Mouse (Mus musculus) WW6 (cell line): ENCODE data around the gene Zscan26.
"Not testable (repeated sequence)": the region's sequence is repeated elsewhere in the genome, so short reads cannot be mapped to it uniquely, and the experiment has no call there.

Source experiments
- DNase-seq: peaks from one replicate; pipeline ENCODE4 v3.0.0-alpha.2; 2013; ENCODE audit warnings: low read depth, low spot score

Zscan26 gene

DNA sequence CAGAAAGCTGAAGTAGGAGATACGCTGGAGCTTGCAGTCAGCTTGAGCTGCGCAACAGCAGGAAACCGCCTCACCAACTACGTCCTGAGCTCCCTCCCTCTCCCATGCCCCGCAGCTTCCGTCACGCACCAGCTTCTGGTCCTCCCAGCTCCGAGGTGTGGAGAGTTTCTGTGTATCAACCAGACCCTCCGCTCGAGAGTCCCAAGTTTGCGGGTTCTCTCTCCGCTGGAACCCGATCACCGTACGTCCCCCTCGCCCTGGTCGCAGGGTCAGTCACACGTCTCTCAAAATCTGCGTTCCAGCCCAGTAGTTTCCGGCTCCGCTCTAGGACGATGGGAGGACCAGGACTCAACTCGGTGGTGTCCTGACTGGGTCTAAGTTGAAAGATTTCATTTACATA, at the start of gene Zscan26:
Zscan26 (minus strand) TSS at position 282 of the 400 bp plus-strand sequence.
- DNase-seq, result peak; percentile 52

DNA sequence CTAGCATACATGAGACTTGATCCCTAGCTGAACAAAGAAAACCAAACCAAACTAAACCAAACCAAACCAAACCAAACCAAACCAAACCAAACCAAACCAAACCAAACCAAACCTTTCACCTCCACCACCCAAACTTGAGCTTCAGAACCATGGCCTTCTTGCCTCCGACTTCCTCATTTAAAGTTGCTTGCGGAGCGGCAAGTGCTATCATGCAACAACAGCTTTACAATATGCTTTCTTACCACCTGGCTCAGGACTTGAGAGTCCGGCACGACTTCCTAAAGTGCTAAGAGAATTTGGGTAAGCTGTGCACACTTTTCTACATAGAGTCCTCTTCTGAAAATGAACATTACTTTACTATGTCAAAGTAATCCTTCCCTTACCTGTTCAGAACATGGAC, 48.8 kb upstream of the Zscan26 start:
- no peak for DNase-seq

DNA sequence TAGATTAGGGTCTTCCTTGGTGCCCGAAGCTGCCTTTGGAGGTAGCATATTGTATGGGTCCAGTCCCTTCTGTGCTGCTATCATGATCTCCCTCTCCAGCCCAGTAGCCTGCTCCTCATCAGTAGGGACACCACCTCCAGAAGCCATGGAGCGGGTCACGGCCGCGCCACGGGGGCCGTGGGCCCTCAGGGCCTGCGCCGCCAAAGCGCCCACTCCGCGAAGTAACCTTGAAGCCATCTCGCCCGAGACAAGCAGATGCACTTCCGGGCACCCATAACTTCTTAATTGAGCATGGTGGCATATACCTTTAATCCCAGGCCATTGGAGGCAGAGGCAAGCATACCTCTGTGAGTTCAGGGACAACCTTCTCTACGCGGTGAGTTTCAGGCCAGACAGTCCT, 47.7 kb upstream of the Zscan26 start, which contains the start of gene Gm11273:
Gm11273 (minus strand) TSS at position 237 of the 400 bp plus-strand sequence.
- DNase-seq, result not testable (repeated sequence)

DNA sequence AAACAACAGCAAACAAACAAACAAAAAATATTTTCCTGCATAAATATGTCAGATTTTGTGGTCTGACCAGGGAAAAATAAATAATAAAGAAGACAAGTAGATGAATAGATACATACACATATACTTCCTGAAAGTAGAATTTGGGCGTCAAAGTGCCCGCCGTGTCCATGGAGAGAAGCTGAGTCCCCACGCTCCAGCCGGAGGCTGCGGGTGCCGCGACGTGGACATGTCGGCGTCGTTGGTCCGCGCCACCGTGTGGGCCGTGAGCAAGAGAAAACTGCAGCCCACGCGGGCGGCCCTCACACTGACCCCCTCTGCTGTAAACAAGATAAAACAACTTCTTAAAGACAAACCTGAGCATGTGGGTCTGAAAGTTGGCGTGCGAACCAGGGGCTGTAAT, 41.5 kb upstream of the Zscan26 start, which contains the start of gene AK157302:
AK157302 (plus strand) TSS at position 144 of the 400 bp plus-strand sequence.
- no peak for DNase-seq

DNA sequence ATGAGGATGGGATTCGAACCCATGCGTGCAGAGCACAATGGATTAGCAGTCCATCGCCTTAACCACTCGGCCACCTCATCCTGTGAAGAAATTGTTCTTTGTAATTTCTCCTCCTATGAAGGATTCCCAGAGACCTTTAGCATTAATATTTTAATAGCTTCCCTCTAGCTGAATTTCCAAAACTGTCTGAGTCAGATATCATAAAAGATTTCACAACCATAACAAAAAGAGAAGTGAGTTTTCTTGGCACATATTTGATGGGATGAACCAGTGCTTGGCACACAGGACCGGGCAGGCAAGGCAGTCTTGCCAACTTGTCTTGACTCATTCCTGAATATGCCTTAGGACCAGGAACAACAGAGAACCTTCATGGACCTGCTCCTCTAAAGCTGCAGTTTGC, 39.3 kb upstream of the Zscan26 start:
- no peak for DNase-seq

DNA sequence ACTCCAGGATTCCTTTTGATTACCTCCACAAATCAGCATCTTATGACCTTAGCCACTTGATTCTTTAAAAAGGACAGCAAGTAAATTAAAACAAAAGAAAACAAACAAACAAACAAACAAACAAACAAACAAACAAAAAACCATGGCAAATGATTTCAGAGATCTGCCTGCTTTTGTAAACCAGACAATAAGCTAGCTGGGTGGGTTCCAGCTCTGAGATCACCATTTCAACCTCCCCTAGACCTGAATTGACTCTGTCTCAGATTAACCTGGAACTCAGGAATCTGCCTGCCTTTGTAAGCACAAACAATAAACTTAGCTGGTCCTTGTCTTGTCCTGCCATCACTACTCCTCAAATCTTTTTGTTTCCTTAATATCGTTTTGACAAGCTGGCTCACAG, 33.4 kb upstream of the Zscan26 start:
- no peak for DNase-seq

DNA sequence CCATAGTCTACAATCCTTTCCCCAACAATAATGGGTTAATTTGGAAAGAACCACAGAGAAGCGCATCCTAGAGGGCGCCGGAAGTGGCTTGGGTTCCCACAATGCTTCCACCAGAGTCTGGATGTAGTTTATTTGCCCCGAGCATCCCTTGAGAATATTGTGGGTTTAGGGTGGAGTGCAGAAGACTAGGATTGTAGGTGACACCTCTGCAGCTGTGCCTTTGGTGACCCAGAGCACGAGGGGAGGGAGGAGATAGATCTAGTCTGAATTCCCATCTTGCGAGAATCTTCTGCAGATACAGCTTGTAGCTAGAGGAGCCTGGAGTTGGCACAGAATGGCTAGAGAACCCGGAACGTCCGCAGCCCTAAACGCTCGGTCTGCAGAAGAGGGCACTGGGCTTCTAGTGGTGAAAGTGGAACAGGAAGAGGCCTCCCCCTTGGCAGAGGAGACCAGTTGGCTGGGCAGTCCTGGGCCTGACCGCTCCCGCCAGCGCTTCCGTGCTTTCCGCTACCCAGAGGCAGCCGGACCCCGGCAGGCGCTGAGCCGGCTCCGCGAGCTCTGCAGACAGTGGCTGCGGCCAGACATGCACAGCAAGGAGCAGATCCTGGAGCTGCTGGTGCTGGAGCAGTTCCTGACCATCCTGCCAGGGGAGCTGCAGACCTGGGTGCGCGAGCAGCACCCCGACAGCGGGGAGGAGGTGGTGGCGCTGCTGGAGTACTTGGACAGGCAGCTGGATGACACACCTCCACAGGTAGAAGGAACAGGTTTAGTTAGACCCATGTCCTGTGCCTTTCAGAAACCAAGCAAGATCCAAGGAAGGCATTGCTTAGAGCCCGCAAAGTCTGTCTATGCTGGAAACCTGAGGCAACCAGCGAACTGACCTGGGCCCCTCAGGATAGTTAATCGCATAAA, 25.5 kb upstream of the Zscan26 start, which contains the start of the genes Zkscan4 and Gm10065:
Zkscan4 (plus strand) TSS at position 149 of the 912 bp plus-strand sequence.
Gm10065 (minus strand) TSS at position 683 of the 912 bp plus-strand sequence.
- not testable (repeated sequence) for DNase-seq

DNA sequence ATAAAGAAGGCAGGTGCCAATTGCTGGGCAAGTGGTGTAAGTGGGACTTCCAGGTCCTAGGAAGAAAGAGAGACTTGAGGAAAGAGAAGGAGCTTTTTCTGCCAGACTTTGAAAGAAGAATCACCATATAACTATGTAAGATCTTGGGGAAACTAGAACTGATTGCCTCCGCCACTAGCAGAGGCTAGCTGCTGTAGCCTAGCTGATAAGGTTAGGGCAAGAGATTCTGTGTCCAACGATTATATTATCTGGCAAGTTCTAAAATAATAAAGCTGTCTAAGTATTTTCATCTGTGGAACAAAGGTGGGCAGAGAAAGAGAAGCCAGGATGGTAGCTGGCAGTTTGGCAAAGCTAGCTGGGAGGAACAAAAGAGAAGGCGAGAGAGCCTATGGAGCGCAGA, 18.9 kb upstream of the Zscan26 start:
- DNase-seq, result no peak

DNA sequence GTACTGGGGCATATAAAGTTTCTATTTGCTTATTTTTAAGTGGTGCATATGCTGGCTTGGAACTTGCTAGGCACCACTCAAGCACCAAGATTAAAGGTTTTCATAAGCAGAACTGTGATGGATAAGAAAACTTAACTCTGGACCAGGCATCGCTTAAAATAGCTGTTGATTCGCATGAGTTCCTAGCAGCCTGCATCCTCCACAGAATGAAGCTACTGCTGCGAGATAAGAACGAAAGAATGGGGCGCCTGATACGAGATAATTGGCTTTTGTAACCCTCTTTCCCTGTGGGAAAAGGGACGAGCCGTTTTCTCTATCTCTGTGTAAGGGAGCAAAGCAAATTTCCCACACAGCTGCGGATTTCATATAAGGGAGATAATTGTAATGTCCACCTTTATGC, 15.6 kb upstream of the Zscan26 start:
- DNase-seq, result no peak

DNA sequence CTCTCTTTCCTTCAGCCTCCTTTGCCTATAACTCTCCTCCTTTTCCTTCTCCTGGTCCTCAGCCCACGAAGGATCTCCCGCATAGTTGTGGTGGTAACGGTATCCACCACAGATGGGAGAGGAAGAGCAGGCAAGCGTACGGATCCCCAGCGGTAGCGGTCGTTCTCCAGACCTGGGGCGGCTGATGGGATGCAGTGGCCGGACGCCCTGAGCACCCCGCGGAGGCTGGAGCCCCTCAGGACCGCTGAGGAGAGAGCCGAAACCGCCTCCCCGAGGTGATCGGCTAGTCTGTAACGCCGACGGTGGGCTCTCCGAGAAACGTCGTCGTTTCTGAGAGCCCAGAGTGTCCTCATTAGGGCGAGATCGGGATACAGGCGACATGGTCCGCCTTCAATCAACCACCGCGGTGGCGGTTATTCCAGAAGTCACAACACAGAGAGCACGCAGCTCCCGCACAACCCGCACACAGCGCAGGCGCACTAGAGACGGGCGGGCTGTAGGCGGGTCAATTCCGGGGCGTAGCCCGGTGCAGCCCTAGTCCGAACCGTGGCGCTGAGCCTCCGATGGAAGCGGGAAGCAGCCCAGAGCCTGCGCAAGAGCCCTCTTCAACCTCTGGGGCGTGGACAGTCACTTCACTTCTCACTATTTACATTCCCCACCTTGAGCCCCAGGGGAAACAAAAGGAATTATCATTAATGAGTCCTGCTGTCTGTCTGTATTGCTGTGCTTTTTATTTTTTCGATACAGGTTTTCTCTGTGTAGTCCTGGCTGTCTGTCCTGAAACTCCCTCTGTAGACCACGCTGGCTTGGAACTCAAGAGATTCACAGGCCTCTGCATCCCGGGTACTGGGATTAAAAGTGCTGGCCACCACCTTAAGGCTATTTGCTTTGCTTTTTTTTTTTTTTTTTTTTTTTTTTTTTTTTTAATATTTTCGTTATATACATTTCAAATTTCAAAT, 14.8 kb upstream of the Zscan26 start, which contains the start of gene Nkapl:
Nkapl (minus strand) TSS at position 449 of the 959 bp plus-strand sequence.
- DNase-seq, result peak; percentile 71

DNA sequence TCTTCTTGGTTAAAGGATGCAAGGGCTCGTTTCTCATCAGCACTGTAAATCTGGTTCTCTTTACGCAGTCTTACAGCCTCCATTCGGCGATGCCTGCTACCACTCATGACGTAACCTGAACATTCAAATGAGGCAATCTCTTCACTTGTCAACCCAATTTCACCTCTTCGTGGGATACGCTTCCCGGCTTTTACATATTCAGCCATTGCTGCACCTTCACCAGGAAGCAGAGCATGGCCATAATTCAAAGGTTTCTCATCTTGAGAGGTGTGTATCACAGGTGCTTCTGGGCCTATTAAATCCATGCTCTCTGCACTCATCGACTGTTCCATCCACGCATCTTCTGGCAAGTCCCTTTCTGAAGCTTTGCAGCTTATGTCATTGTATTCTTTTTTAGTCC, 13.8 kb upstream of the Zscan26 start:
- DNase-seq, result no peak

DNA sequence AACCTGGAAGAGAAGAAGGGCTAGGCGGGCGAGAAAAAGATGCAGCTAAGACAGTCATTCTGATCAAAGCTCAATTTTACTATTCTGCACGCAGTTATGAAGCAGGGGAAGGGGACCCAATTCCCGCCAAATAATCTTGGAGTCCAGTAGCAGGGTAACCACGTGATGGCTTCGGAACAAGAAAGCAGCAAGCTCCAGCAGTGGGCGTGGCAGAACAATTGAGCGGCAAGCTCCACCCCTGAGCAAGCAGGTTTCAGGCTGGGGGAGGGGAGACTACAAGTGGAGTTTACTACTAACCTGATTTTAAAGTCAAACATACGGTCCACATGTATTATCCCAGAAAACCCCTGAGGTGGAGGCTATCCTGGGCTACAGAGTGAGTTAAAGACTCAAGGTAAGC, 9.0 kb upstream of the Zscan26 start:
- not testable (repeated sequence) for DNase-seq

DNA sequence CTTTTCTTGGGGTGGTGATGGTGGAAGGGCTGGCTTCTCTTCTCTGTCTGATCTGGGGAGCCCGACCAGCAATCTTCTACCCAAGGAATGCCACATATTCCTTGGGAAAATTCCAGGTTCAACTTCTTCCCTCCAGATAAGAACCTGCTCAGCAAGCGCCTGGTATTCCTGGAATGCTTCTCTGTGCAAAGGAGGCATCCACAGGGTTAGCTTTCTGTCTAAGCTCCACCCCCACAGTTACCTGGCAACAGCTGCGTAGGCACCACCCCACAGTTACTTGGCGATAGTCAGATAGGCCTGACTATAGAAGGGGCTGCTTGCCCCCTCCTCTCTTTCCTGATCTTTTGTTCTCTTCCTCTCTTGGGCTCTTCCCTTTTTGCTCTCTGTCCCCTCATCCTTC, 2.8 kb upstream of the Zscan26 start:
- peak; percentile 42 for DNase-seq

DNA sequence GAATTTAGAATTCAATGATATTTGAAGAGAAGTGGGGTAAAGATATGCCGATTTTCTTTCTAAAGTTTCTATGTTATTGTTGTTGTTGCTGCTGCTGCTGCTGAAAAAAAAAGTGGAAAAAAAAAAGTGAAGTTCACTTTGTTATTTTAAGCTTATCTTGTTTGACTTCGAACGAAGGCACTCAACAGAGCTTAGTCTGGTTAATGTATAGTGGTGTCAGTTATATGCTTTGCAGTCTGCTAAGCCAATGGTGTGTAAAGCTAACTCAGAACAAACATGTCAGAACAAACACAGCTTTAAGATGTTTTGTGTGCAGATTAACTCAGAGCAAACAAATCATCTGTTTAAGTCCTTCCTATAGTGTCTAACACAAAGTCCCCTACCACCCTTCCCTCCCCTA, 603 bp upstream of the Zscan26 start:
- no peak for DNase-seq

DNA sequence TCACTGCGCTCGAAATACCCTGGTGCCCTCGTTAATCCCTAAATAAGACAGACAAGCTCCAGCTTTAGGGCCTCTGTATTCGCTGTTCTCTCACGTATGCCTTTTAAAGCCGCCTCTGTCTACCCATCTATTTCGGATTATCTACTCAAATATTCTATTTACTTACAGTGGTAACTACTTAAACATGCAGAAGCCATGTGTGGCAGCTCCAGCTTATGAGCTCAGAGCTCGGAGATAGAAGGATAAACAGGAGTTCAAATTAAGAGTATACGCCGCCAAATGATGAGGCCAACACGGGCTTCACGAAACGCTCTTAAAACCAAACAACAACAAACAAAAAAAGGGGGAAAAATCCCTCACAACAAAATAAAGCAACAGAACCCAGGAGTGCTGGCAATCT, 488 bp downstream of the Zscan26 start:
- DNase-seq, result no peak

DNA sequence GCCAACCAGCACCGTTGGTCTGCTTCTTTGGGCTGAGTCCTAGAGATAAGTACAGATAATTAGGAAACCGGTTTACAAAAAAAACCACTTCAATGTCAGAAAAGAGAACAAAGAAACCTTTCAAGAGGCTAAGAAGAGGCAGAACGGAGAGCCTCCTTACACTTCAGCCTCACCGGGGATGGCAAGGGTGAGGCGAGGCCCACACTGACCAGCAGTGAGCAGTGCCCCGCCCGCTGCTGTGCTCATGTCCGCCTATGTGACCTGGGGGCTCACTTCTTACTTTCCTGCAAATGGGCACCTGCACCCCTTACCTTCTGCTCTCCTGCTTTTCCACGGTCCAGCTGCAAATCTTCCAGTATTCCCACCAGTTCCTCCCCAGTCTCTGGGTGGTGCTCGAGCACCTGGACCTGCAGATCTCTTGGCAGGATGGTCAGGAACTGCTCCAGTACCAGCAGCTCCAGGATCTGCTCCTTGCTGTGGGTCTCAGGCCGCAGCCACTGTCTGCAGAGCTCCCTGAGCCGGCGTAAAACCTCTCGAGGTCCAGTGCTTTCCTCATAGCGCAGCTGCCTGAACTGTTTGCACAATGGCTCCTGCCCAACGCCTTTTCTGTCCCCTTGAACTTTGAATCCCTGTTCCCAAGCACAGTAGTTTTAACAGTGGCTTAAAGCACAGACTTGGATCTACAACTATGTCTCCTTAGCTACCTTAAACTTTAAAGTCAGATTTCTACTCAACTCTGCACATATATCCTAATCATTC, 5.5 kb downstream of the Zscan26 start:
- DNase-seq, result no peak

DNA sequence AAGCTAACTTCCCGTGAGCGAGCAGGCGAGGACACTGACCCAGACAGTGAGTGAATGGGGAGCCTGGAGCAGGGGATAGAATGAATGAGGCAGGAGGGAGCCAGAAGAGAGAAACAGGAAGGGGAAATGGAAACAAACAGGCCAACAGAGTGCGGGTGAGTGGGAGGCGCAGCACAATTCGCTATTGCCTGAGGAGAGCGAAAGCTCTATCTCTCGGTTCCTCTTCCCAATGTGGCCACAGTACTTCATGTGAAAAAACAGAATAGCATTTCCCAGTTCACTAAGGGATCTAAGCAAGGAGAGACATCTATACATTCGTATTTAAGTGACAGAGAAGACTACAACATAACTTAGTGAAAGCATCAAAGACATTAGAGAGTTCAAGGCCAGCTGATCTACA, 6.7 kb downstream of the Zscan26 start:
- no peak for DNase-seq

DNA sequence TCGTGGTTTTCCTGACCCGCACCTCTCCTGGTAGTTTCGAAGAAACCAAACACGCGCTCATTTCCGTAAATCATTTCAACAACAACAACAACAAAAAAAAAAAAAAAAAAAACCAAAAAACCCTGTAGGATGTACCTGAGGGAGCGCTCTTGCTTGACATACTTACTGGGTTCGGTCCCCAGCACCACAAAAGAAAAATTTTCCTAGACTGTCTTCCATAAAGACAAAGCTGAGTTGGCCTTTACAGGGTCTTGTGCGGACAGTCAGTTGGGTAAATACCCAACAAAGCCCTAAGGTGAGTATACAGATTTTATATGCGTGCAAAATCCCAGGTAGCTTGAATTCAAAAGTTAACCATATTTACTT, 12.3 kb downstream of the Zscan26 start:
- no peak for DNase-seq

DNA sequence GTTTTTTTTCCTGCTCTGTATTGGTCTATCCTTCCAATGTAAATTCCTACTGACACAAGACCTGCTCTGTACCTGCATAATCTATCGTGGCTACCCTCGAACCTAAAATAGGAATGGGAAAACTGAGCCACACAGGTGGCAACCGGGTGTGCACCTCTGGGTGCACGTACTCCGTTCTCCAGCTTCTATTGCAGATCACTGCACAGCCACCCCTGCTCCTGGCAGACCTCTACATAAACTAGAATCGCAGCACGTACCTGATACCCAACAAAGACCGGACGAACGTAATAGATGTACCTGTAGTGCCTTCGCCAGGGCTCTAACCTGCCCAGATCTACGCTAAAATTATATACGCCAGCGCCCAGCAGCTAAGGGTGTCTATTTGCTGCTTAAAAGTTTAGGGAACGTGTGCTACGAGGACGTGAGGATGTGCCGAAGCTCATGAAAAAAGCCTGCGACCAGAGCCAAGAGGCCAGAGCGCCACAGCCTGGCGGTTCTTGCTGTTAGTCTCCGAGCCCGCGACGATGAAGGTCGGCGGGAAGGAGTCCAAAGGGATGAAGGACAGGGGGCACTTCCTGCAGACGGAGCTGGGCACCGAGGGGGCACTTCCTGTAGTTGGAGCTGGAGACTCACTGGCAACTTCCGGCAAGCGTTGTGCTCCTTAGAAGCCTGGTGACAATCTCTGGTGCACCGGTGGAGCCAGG, 12.9 kb downstream of the Zscan26 start, which contains the start of gene Pgbd1:
Pgbd1 (minus strand) TSS at position 556 of the 704 bp plus-strand sequence.
- peak; percentile 14 for DNase-seq

DNA sequence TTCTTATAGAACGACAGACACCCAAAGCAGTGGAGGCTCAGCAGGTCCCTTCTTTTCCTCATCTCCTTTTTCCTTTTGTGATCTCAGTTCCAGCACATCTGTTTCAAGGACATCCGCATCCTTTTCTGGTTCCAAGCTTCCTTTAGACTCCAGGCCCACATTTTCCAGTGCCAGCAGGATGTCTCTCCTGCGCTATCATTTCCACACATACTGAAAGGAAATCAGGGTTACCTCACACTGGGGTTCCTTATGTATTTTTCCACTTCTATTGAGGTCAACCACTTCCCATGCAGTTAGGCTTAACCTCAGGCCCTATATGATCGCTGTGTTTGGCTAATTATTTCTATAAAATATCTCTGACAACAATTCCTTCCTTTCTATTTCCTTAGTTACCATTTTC, 18.1 kb downstream of the Zscan26 start:
- no peak for DNase-seq
